Comparison of ENCODE assay signal across 16 mouse cellular contexts in the genomic region with DNA sequence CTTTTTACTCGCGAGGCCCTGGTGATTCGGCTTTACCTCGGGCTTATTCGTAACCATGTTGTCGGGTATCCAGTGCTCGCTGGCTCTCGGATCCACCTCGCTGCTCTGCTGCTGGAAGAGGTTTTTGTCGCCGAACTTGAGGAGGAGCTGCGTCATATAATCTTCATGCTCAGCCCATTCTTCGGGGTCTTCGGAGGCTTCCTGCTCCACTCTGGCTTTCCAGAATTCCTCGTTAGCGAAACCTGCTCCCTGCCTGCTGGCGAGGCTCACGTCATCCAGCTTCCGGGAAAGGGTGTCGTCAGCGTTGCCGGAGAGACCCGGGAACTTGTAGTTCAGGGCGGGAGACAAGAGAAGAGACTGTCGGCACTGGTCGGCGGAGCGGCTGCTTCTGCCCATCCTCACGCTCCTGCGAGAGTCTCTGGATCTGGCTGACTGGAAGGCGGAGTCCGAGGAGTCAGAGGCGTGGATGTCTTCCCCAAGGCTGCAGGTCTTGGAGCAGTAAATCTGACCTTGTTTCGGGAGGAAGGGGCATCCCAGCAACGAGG.
"Had no signal": no experiment of that assay in that cellular context is flagged by ENCODE, and none has a peak within 500 bp of the region (broad histone marks: within the 10 kb centered on the region; RNA-seq: fewer than 3 reads in every experiment).

No protein-coding gene starts in this region.

- H3K9me3 ChIP-seq: midbrain, embryonic 10.5 days; midbrain, embryonic 12.5 days; neural tube, embryonic 12.5 days; stomach, embryonic 15.5 days had no signal

- DNase-seq: lung, adult 18-20 months; lung, embryonic 14.5 days; lung, postnatal 10 days; lung, postnatal 4 days; midbrain, embryonic 14.5 days; right cerebral cortex, postnatal 14 days; thymus, adult 2 months; thymus, postnatal 25 days; thymus, postnatal 4 days had no signal

- H3K4me3 ChIP-seq: midbrain, embryonic 10.5 days; midbrain, embryonic 12.5 days; myocyte; neural tube, embryonic 12.5 days; stomach, embryonic 15.5 days had no signal

- H3K4me1 ChIP-seq: midbrain, embryonic 12.5 days; neural tube, embryonic 12.5 days; stomach, embryonic 15.5 days had no signal

- H3K9ac ChIP-seq: lung, embryonic 14.5 days; midbrain, embryonic 12.5 days; neural tube, embryonic 12.5 days; stomach, embryonic 15.5 days had no signal

- H3K4me2 ChIP-seq: lung, embryonic 14.5 days; midbrain, embryonic 12.5 days; neural tube, embryonic 12.5 days; stomach, embryonic 15.5 days had no signal

- ATAC-seq: midbrain, embryonic 16.5 days had no signal

- H3K27ac ChIP-seq: midbrain, embryonic 10.5 days; midbrain, embryonic 12.5 days; neural tube, embryonic 12.5 days; stomach, embryonic 15.5 days; stomach, postnatal 0 days had no signal

- H3K27me3 ChIP-seq: midbrain, embryonic 12.5 days; neural tube, embryonic 12.5 days; stomach, embryonic 15.5 days had no signal
